Mouse (Mus musculus) frontal cortex, adult (tissue): ENCODE results near the gene Il6ra.

Experiments used
- ATAC-seq: cut with Nextera tagmentation; 2 replicates; pipeline ENCODE4 v1.9.2; 2017; ENCODE audit warnings: mild to moderate bottlenecking, moderate library complexity, mixed read lengths; ENCODE audit not compliant: low TSS enrichment

Il6ra gene

GRCm38 (mm10) chr3:89853752-89854151 lies 59.2 kb downstream of the Il6ra start:
- no peak for ATAC-seq

- ATAC-seq = no peak
Measured at GRCm38 (mm10) chr3:89848083-89848482, 64.9 kb downstream of the Il6ra start.

GRCm38 (mm10) chr3:89847596-89847995 lies 65.4 kb downstream of the Il6ra start:
- no peak for ATAC-seq

GRCm38 (mm10) chr3:89847126-89847525 lies 65.9 kb downstream of the Il6ra start:
- ATAC-seq = no peak

GRCm38 (mm10) chr3:89845814-89846213 lies 67.2 kb downstream of the Il6ra start:
- ATAC-seq = no peak

- no peak for ATAC-seq
Measured at GRCm38 (mm10) chr3:89843148-89843547, 69.8 kb downstream of the Il6ra start.

- ATAC-seq = no peak
Measured at GRCm38 (mm10) chr3:89842258-89842657, 70.7 kb downstream of the Il6ra start.

GRCm38 (mm10) chr3:89835362-89835761 lies 77.6 kb downstream of the Il6ra start:
- no peak for ATAC-seq

GRCm38 (mm10) chr3:89830815-89831591 lies 82.0 kb downstream of the Il6ra start, which contains the start of gene She:
Gene She, plus strand, starts transcription at chr3:89831370.
- no peak for ATAC-seq

- no peak for ATAC-seq
Measured at GRCm38 (mm10) chr3:89826295-89826694, 86.7 kb downstream of the Il6ra start.

GRCm38 (mm10) chr3:89823594-89823993 lies 89.4 kb downstream of the Il6ra start:
- ATAC-seq = no peak

- ATAC-seq = no peak
Measured at GRCm38 (mm10) chr3:89821548-89822480, 91.2 kb downstream of the Il6ra start.

- ATAC-seq = no peak
Measured at GRCm38 (mm10) chr3:89821096-89821513, 91.9 kb downstream of the Il6ra start.

- ATAC-seq = no peak
Measured at GRCm38 (mm10) chr3:89820311-89821095, 92.5 kb downstream of the Il6ra start.

GRCm38 (mm10) chr3:89819897-89820296 lies 93.1 kb downstream of the Il6ra start:
- no peak for ATAC-seq

GRCm38 (mm10) chr3:89818605-89819004 lies 94.4 kb downstream of the Il6ra start:
- no peak for ATAC-seq

- ATAC-seq = no peak
Measured at GRCm38 (mm10) chr3:89817056-89817455, 95.9 kb downstream of the Il6ra start.
